Mouse (Mus musculus) spleen, adult 10 weeks (tissue): Measurements from ENCODE around the gene Myoz1. TPM values are rescaled to one million over a fixed set of nuclear protein-coding genes. Genes with fewer than 3 reads are reported as not detected.

ENCODE experiments used
- polyA plus RNA-seq: library from polyadenylated mRNA; stranded (reverse); fragments of 350-450 nt; fragmentation: Illumina TruSeq; extraction: RNeasy Lipid Tissue Mini Kit (QIAGEN cat#74804); gene quantifications from one replicate; pipeline ENCODE4 v1.2.3, GENCODE M21; 2015; ENCODE audit warnings: low replicate concordance; ENCODE audit not compliant: insufficient read depth

The Myoz1 gene
- not detected for polyA plus RNA-seq

GRCm38 (mm10) chr14:20656361-20656760, at the start of gene Myoz1:
TSS of gene Myoz1 (minus strand) at chr14:20656540.

GRCm38 (mm10) chr14:20702741-20703381, 46.5 kb upstream of the Myoz1 start, which contains the start of gene Chchd1:
TSS of gene Chchd1 (plus strand) at chr14:20703006.

GRCm38 (mm10) chr14:20694884-20695760, 38.8 kb upstream of the Myoz1 start, which contains the start of gene Fut11:
TSS of gene Fut11 (plus strand) at chr14:20694968.

GRCm38 (mm10) chr14:20674064-20674833, 17.9 kb upstream of the Myoz1 start, which contains the start of gene Sec24c:
TSS of gene Sec24c (plus strand) at chr14:20674308.

GRCm38 (mm10) chr14:20668154-20668810, 11.9 kb upstream of the Myoz1 start, which contains the start of gene Synpo2l:
TSS of gene Synpo2l (minus strand) at chr14:20668354.

GRCm38 (mm10) chr14:20640644-20641437, 15.5 kb downstream of the Myoz1 start, which contains the start of gene Usp54:
TSS of gene Usp54 (minus strand) at chr14:20641063.

Other genes with a start within 250 kb of the Myoz1 start
- gene Cfap70, start 204.3 kb downstream of the Myoz1 start, polyA plus RNA-seq = 0.66 TPM
- gene Anxa7, start 176.4 kb downstream of the Myoz1 start, polyA plus RNA-seq = 94.1 TPM
- gene Mss51, start 159.6 kb downstream of the Myoz1 start, polyA plus RNA-seq = 4.5 TPM
- gene Ppp3cb, start 110.0 kb downstream of the Myoz1 start, polyA plus RNA-seq = 144 TPM
- 6.8 TPM for gene Usp54, start 15.5 kb downstream of the Myoz1 start, polyA plus RNA-seq
- not detected for gene Synpo2l, start 11.8 kb upstream of the Myoz1 start, polyA plus RNA-seq
- gene Sec24c, start 17.8 kb upstream of the Myoz1 start, polyA plus RNA-seq = 144 TPM
- gene Fut11, start 38.4 kb upstream of the Myoz1 start, polyA plus RNA-seq = 20.2 TPM
- gene Chchd1, start 46.5 kb upstream of the Myoz1 start, polyA plus RNA-seq = 90.4 TPM
- 47.2 TPM for gene Zswim8, start 51.0 kb upstream of the Myoz1 start, polyA plus RNA-seq
- gene Ndst2, start 78.0 kb upstream of the Myoz1 start, polyA plus RNA-seq = 38.0 TPM
- gene Camk2g, start 137.5 kb upstream of the Myoz1 start, polyA plus RNA-seq = 24.2 TPM
- gene Plau, start 180.1 kb upstream of the Myoz1 start, polyA plus RNA-seq = 7.9 TPM